Mouse (Mus musculus): ENCODE measurements around the gene Rhbdd1. TPM values are rescaled to one million over a fixed set of nuclear protein-coding genes. Genes with fewer than 3 reads are reported as not detected.
A peak's percentile ranks its signal among the peaks of the same experiment; 100 is the strongest.

The Rhbdd1 gene
- total RNA-seq, 2 experiments from 2014 or later, result 13.0 to 16.4 TPM

GRCm38 (mm10) chr1:82291151-82291797, 25.0 kb upstream of the Rhbdd1 start, which contains the start of gene Irs1:
Gene Irs1, minus strand, starts transcription at chr1:82291416.
- peak; percentile 30; the same call in 1 of the 2 replicates for ATAC-seq (ENCODE audit: poor library complexity, severe bottlenecking)

- ATAC-seq (ENCODE audit: poor library complexity, severe bottlenecking), result no peak
These were observed 24.1 kb upstream of the Rhbdd1 start for GRCm38 (mm10) chr1:82291930-82292712.

- ATAC-seq (ENCODE audit: poor library complexity, severe bottlenecking), result no peak
These were observed 23.5 kb upstream of the Rhbdd1 start for GRCm38 (mm10) chr1:82292771-82293170.

- ATAC-seq (ENCODE audit: poor library complexity, severe bottlenecking), result no peak
These were observed 22.1 kb upstream of the Rhbdd1 start for GRCm38 (mm10) chr1:82294102-82294501.

- no peak for ATAC-seq (ENCODE audit: poor library complexity, severe bottlenecking)
These were observed 17.7 kb upstream of the Rhbdd1 start for GRCm38 (mm10) chr1:82298586-82298985.

- ATAC-seq (ENCODE audit: poor library complexity, severe bottlenecking), result no peak
These were observed 11.8 kb upstream of the Rhbdd1 start for GRCm38 (mm10) chr1:82304483-82304882.

GRCm38 (mm10) chr1:82316746-82317126, 484 bp downstream of the Rhbdd1 start:
- peak; percentile 62 for ATAC-seq (ENCODE audit: poor library complexity, severe bottlenecking)

GRCm38 (mm10) chr1:82320456-82320855, 4.2 kb downstream of the Rhbdd1 start:
- ATAC-seq (ENCODE audit: poor library complexity, severe bottlenecking), result no peak

GRCm38 (mm10) chr1:82320864-82321263, 4.6 kb downstream of the Rhbdd1 start:
- ATAC-seq (ENCODE audit: poor library complexity, severe bottlenecking), result no peak

- no peak for ATAC-seq (ENCODE audit: poor library complexity, severe bottlenecking)
These were observed 5.2 kb downstream of the Rhbdd1 start for GRCm38 (mm10) chr1:82321441-82321840.

GRCm38 (mm10) chr1:82324131-82324785, 8.0 kb downstream of the Rhbdd1 start:
- no peak for ATAC-seq (ENCODE audit: poor library complexity, severe bottlenecking)

- no peak for ATAC-seq (ENCODE audit: poor library complexity, severe bottlenecking)
These were observed 9.9 kb downstream of the Rhbdd1 start for GRCm38 (mm10) chr1:82326120-82326519.

GRCm38 (mm10) chr1:82328033-82328775, 12.0 kb downstream of the Rhbdd1 start:
- ATAC-seq (ENCODE audit: poor library complexity, severe bottlenecking), result no peak

GRCm38 (mm10) chr1:82329237-82329953, 13.1 kb downstream of the Rhbdd1 start:
- no peak for ATAC-seq (ENCODE audit: poor library complexity, severe bottlenecking)

- ATAC-seq (ENCODE audit: poor library complexity, severe bottlenecking), result no peak
These were observed 13.6 kb downstream of the Rhbdd1 start for GRCm38 (mm10) chr1:82329954-82330247.

- no peak for ATAC-seq (ENCODE audit: poor library complexity, severe bottlenecking)
These were observed 18.3 kb downstream of the Rhbdd1 start for GRCm38 (mm10) chr1:82334506-82334905.

- ATAC-seq (ENCODE audit: poor library complexity, severe bottlenecking), result no peak
These were observed 36.8 kb downstream of the Rhbdd1 start for GRCm38 (mm10) chr1:82353089-82353488.

GRCm38 (mm10) chr1:82353755-82354154, 37.5 kb downstream of the Rhbdd1 start:
- ATAC-seq (ENCODE audit: poor library complexity, severe bottlenecking), result no peak

GRCm38 (mm10) chr1:82358871-82359647, 42.8 kb downstream of the Rhbdd1 start:
- no peak for ATAC-seq (ENCODE audit: poor library complexity, severe bottlenecking)

GRCm38 (mm10) chr1:82359648-82360026, 43.4 kb downstream of the Rhbdd1 start:
- no peak for ATAC-seq (ENCODE audit: poor library complexity, severe bottlenecking)
